Mouse (Mus musculus) stomach, embryonic 14.5 days (tissue): ENCODE measurements around the gene Rnf151. TPM values are rescaled to one million over a fixed set of nuclear protein-coding genes. Genes with fewer than 3 reads are reported as not detected.

Experiments used
- ATAC-seq: fragments of 200-750 bp; cut with Nextera tagmentation; 2 replicates; pipeline ENCODE4 v1.8.0; 2017; ENCODE audit warnings: low read depth, moderate TSS enrichment; ENCODE audit not compliant: insufficient number of reproducible peaks, insufficient read depth, low FRiP score
- H3K27ac ChIP-seq: fragments of 300-500 bp; sonication (generic); 2 replicates; pipeline ENCODE4 v1.5.1; 2014; ENCODE audit warnings: mild to moderate bottlenecking, low read length, moderate library complexity, mixed read lengths
- H3K27me3 ChIP-seq: fragments of 300-500 bp; sonication (generic); 2 replicates; pipeline ENCODE4 v1.6.1; 2014; ENCODE audit warnings: low read length, control low read depth, mixed read lengths; ENCODE audit not compliant: control insufficient read depth, insufficient read depth
- H3K36me3 ChIP-seq: fragments of 300-500 bp; sonication (generic); 2 replicates; pipeline ENCODE4 v1.6.1; 2014; ENCODE audit warnings: mild to moderate bottlenecking, control low read depth, low read length, moderate library complexity, mixed read lengths; ENCODE audit not compliant: control insufficient read depth, insufficient read depth
- H3K4me1 ChIP-seq: fragments of 300-500 bp; sonication (generic); 2 replicates; pipeline ENCODE4 v1.6.1; 2014; ENCODE audit warnings: low read length, control low read depth, mixed read lengths; ENCODE audit not compliant: control insufficient read depth, insufficient read depth
- H3K4me2 ChIP-seq: fragments of 300-500 bp; sonication (generic); replicated peaks from 2 replicates; pipeline ENCODE4 v1.6.1; 2014; ENCODE audit warnings: low read depth, low read length, control low read depth
- H3K4me3 ChIP-seq: fragments of 300-500 bp; sonication (generic); 2 replicates; pipeline ENCODE4 v1.5.1; 2014; ENCODE audit warnings: low read depth, low read length, control low read depth
- H3K9ac ChIP-seq: fragments of 300-500 bp; sonication (generic); replicated peaks from 2 replicates; pipeline ENCODE4 v1.6.1; 2014; ENCODE audit warnings: low read depth, mild to moderate bottlenecking, control low read depth, low read length, moderate library complexity, mixed read lengths
- H3K9me3 ChIP-seq: fragments of 300-500 bp; sonication (generic); 2 replicates; pipeline ENCODE4 v1.6.1; 2016; ENCODE audit warnings: low read depth, low read length, control low read depth; ENCODE audit not compliant: control insufficient read depth
- WGBS: fragments of 180-500 bp; shearing (Covaris S2); extraction: QIAGEN DNeasy Blood & Tissue Kit; methylation state at CpG from one replicate; pipeline ENCODE4 v1.1.7; 2014; 5-methylcytosine and 5-hydroxymethylcytosine counted together
- polyA plus RNA-seq: library from polyadenylated mRNA; unstranded; fragments of >200 nt; fragmentation: Nextera tagmentation; extraction: Ambion mirVana; gene quantifications from 2 replicates; pipeline ENCODE4 v1.2.1, GENCODE M21; 2014

Gene Rnf151
- polyA plus RNA-seq: not detected in 2 replicates

GRCm38 (mm10) chr17:24717943-24718342 is at the start of gene Rnf151, which contains the start of gene Rps2:
Gene Rnf151 (minus strand): TSS chr17:24718063.
Gene Rps2 (plus strand): TSS chr17:24718116.
- Histone ChIP-seq H3K36me3 (peaks cover 13% of the 10 kb centered on the region), H3K4me1 (peaks cover 12% of the 10 kb centered on the region; the same call in 1 of the 2 replicates), H3K27me3 (no peaks in the 10 kb centered on the region), H3K4me3 (peak within 1 kb of the TSS; percentile 78), H3K27ac (no peak within 1 kb of the TSS), H3K9ac (no peak within 1 kb of the TSS), H3K4me2 (peak within 1 kb of the TSS; percentile 44), H3K9me3 (no peaks in the 10 kb centered on the region)
- no peak for ATAC-seq
- WGBS: 83% methylated on average over 4 of the region's 4 CpGs

- Histone ChIP-seq H3K9ac (no peak overlapping the region), H3K27ac (no peak overlapping the region), H3K4me1 (0 out of 2 replicates have a peak, but pooled peaks cover 7% of the 10 kb centered on the region), H3K36me3 (no peaks in the 10 kb centered on the region), H3K27me3 (no peaks in the 10 kb centered on the region), H3K9me3 (no peaks in the 10 kb centered on the region), H3K4me2 (no peak overlapping the region), H3K4me3 (no peak overlapping the region)
- no peak for ATAC-seq
- 23% methylated on average over 12 of the region's 12 CpGs for WGBS
Measured at GRCm38 (mm10) chr17:24766266-24766875, 48.5 kb upstream of the Rnf151 start.

- Histone ChIP-seq H3K9me3 (no peaks in the 10 kb centered on the region), H3K4me3 (no peak overlapping the region), H3K27me3 (no peaks in the 10 kb centered on the region), H3K27ac (no peak overlapping the region), H3K4me1 (0 out of 2 replicates have a peak, but pooled peaks cover 7% of the 10 kb centered on the region), H3K9ac (no peak overlapping the region), H3K36me3 (no peaks in the 10 kb centered on the region), H3K4me2 (no peak overlapping the region)
- WGBS: 46% methylated on average over 22 of the region's 22 CpGs
- ATAC-seq: no peak
Measured at GRCm38 (mm10) chr17:24765016-24765905, 47.4 kb upstream of the Rnf151 start.

- Histone ChIP-seq H3K4me1 (0 out of 2 replicates have a peak, but pooled peaks cover 2% of the 10 kb centered on the region), H3K36me3 (no peaks in the 10 kb centered on the region), H3K4me2 (no peak overlapping the region), H3K9ac (no peak overlapping the region), H3K27me3 (no peaks in the 10 kb centered on the region), H3K27ac (no peak overlapping the region), H3K4me3 (no peak overlapping the region), H3K9me3 (no peaks in the 10 kb centered on the region)
- no peak for ATAC-seq
- WGBS: 42% methylated on average over 5 of the region's 5 CpGs
Measured at GRCm38 (mm10) chr17:24761121-24761520, 43.3 kb upstream of the Rnf151 start.

GRCm38 (mm10) chr17:24757394-24757793 is 39.5 kb upstream of the Rnf151 start:
- 0 out of 2 replicates have a peak, but pooled peaks cover 2% of the 10 kb centered on the region for H3K4me1 ChIP-seq
- H3K9ac ChIP-seq: no peak overlapping the region
- no peak for ATAC-seq
- H3K27me3 ChIP-seq: peaks cover 25% of the 10 kb centered on the region
- H3K4me2 ChIP-seq: no peak overlapping the region
- H3K4me3 ChIP-seq: no peak overlapping the region
- H3K9me3 ChIP-seq: no peaks in the 10 kb centered on the region
- H3K36me3 ChIP-seq: no peaks in the 10 kb centered on the region
- no peak overlapping the region for H3K27ac ChIP-seq
- 58% methylated on average over 1 of the region's 1 CpGs for WGBS

- H3K27ac ChIP-seq: no peak within 1 kb of the TSS
- no peak within 1 kb of the TSS; the same call in 1 of the 2 replicates for H3K9ac ChIP-seq
- no peaks in the 10 kb centered on the region for H3K36me3 ChIP-seq
- H3K4me3 ChIP-seq: peak within 1 kb of the TSS; percentile 43
- H3K4me2 ChIP-seq: peak within 1 kb of the TSS; percentile 95
- WGBS: under 1% methylated on average over 68 of the region's 82 CpGs
- 0 out of 2 replicates have a peak, but pooled peaks cover 4% of the 10 kb centered on the region for H3K4me1 ChIP-seq
- H3K27me3 ChIP-seq: peaks cover 39% of the 10 kb centered on the region
- ATAC-seq: peak; percentile 86
- no peaks in the 10 kb centered on the region for H3K9me3 ChIP-seq
Measured at GRCm38 (mm10) chr17:24752415-24753394, 34.8 kb upstream of the Rnf151 start, which contains the start of gene Hs3st6. Gene Hs3st6 (plus strand): TSS chr17:24752988.

GRCm38 (mm10) chr17:24751528-24751927 is 33.7 kb upstream of the Rnf151 start:
- Histone ChIP-seq H3K4me1 (peaks cover 9% of the 10 kb centered on the region; the same call in 1 of the 2 replicates), H3K9me3 (no peaks in the 10 kb centered on the region), H3K36me3 (no peaks in the 10 kb centered on the region), H3K27me3 (peaks cover 39% of the 10 kb centered on the region), H3K4me2 (no peak overlapping the region), H3K4me3 (no peak overlapping the region), H3K9ac (no peak overlapping the region), H3K27ac (no peak overlapping the region)
- ATAC-seq: no peak
- WGBS: 12% methylated on average over 4 of the region's 4 CpGs
